Mouse (Mus musculus): ENCODE measurements around the gene Dusp23.

Dusp23 gene

DNA sequence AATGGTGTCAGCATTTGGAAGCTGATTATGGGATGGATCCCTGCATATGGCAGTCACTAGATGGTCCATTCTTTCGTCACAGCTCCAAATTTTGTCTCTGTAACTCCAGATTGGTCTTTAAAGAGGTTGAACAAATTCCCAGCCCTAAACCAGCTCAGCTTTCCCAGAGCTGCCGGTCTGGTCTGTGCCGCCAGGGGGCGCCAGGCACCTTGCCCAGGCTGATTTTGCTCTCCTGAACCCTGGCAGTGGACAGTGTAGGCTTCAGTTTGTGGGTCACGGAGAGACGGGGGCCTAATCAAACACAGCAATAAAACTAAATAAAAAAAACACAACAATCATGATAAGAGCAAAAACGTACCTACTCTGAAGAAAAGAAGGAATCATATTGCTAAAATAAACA lies 13.5 kb downstream of the Dusp23 start:
- peak; percentile 62 for DNase-seq

DNA sequence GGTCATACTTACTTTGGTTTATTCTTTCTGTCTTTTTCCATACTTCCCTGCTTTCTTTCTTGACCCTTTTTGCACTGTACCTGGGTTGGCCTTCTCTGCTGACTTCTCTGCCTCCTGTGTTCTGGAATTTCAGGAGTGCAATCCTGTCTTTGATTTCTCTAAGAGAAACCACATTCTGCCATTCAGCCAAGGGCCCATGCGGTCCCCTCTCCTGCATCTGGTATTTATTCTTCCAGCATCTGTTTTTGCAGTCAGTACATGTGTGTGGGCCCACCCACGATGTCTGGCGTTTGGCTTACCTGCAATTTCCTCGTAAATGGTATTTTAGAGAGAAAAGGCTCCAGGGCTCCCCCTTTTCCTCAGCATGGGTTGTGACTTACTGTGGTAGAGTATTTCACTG lies 14.6 kb downstream of the Dusp23 start:
- DNase-seq: no peak

DNA sequence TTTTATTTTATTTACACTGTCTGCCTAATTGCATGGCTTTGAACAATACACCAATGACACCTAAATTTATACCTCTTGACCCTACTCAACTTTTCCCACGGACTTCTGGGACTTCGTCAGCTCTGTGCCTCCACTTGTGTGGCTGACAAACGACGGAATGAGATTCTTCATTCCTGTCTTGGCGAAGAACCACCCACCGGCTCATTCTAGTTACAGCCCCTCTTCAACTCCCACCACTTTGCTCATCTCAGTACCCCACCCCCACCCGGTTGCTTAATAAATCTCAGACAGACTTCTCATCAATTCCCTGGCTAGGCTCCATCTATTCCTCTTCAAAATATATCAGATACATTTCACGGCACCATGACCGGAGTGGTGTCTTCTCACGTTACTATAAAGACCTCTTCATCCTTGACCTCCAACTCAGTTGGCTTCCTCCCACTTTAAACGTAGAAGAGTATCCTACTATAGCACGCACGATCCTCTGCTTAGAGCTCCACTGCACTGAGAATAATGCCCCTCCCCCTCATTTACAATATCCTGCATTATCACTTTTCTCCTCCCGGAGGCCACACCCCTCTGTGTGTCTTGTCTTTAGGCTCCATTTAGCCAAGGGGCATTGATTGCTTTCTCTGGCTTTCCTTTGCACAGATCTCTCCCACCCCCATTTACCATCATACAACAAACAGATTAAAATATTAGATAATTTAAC lies 15.2 kb downstream of the Dusp23 start:
- no peak for DNase-seq

GRCm38 (mm10) chr1:172616537-172617300 lies 16.0 kb downstream of the Dusp23 start:
- DNase-seq: no peak

GRCm38 (mm10) chr1:172615412-172615811 lies 17.4 kb downstream of the Dusp23 start:
- no peak for DNase-seq

- DNase-seq: no peak
These were observed 18.1 kb downstream of the Dusp23 start for GRCm38 (mm10) chr1:172614654-172615053.

DNA sequence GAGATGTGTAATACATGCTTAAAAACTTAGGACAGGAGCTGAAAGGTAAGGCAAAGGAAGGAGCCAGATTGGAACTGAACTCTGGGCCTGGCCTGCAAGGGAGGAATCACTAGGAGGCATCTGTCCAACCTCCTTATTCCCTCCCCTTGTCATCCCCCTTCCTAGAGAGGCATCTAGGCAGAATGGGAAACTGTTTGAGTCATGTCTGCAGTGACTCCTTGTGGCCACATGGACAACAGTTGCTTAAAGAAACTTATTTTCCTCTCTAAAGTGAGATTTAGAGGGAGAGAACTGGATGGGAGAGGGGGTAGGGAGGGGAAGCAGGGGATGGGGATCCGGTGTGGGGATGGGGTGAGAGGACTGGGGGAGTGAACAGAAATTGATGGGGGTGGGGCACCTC lies 20.0 kb downstream of the Dusp23 start:
- DNase-seq: no peak

DNA sequence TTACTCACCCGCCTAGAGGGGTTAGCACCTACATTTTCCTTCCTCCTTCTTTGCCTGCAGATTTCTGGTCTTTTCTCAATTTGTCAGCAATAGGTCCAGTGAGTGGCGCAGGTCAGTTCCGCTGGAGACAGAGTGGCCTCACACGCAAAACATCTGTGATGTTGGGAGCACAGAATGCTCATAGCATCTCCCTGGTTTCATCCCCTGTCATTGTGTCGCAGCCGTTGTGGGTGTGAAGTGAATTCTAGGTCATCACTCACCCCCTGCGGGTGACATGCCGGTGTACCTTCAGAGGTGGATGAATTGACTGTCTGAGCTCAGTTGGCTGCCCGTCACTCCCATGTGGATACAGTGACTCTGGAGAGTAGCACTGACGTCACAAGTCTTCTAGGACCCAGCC lies 21.5 kb downstream of the Dusp23 start:
- DNase-seq: no peak

GRCm38 (mm10) chr1:172602326-172602725 lies 30.4 kb downstream of the Dusp23 start, which contains the start of gene Fcrl6:
TSS of gene Fcrl6 (minus strand) at chr1:172602551.
- DNase-seq: no peak

DNA sequence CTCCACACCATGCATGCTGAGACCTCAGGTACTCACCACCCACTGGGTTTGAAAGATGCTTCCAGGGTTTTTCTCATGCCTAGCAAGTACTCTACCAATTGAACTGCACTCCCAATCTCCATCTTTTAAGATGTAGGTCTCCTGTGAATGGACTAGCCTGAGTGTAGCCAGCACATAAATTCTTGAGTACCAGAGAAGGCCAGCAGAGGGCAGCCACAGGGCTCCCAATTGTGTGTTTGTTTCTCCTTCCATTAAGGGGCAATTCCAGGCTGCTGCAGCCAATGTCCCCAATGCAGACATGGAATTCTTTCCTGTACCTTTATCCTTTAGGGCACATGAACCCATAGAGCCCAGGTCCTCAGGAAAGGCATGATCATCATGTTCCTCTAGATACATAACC lies 38.3 kb downstream of the Dusp23 start:
- no peak for DNase-seq

DNA sequence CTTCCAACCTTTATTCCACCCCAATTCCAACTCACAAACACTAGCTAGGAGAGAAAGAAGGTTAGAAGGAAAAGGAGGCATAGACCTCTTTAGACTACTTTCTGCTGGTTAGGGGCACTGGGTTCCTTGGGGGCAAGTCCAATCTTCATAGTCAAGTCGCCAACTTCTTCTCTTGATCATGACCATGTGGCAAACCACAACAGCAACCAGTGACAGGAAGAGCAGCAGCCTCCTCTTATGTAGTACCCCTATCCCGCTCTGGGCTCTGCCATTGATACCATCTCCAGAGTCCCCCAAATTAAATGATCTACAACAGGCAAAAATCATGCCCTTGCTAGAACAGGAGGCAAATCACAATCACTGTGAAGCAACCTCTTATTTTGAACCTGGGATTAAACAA lies 38.8 kb downstream of the Dusp23 start:
- no peak for DNase-seq

DNA sequence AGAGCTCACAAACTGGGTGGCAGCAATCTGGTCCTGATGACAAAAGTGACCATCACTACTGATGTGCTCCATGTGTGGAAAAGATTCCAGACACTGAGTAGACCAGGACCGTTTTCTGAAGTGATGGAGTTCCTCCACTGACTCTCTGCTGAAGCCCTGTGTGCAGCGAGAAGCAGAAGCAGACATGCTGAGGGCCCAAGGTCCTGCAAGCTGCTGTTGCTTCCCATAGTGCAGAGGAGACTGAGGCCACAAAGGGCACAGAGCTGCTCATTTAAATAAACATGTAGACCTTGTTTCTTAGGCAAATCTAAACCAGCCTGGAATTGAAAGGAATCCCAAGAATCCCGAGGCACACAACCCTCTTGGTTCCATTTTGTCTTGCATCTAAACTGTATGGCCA lies 39.4 kb downstream of the Dusp23 start:
- no peak for DNase-seq

GRCm38 (mm10) chr1:172590385-172590784 lies 42.4 kb downstream of the Dusp23 start, which contains the start of gene Slamf8:
TSS of gene Slamf8 (minus strand) at chr1:172590568.
- DNase-seq: no peak

DNA sequence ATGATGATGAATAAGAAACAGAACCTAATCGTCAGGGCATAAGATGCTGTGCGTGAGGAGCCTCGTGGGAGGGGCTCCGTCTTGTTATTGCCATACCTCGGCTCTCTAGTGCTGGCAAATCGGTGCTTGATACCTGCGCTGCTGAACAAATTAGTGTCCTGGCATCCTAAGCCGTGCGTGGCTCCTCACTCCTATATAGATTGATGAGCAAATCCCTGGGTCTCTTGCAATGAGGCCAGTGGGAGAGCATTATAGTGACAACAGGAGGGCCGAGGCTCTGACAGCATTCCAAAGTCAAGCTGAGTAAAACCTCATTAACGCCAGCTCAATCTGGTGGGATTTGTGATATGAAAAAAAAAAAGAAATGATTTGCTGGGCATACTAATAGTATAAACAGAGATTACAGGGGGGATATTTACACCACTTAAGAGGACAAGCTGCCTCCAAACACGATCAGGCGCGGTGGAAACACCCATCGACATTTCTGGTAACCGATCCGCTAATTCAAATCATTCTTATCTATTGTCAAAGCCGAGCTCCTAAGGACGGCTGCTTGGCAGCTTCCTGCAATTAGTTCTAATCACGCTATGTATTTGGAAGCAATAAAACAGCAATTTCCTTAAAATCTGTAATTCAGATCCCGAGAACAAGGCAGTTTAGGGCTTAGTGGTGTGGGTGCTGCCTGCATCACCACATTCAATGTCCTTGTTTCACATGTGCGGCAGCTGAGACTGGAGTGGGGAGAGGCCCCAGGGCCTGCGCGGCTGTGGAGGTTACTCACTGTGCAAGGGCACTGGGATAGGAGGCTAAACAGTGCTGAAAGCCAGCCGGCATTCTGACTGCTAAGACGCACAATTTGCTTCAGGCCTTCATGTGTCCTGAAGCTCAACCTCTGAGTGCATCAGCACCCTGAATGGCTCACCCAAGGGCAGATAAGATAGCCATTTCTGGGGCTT lies 46.9 kb downstream of the Dusp23 start:
- no peak for DNase-seq

DNA sequence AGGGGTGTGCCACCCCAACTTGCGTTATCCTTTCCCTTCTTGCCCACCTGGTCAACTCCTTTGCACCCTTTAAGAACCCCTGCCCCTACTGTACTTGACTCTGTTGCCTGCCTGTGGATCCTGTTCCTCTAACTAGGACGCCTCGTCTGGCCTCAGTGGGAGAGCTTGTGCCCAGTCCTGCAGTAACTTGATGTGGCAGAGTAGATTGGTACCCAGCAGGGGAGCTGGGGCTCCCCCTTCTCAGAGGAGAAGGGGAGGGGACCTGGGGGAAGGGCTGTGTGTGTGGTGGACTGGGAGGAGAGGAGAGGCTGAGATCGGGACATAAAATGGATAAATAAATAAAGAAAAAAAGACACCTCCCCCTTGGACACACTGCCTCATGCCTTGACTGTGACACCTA lies 47.7 kb downstream of the Dusp23 start:
- DNase-seq: no peak

- no peak for DNase-seq
These were observed 48.5 kb downstream of the Dusp23 start for GRCm38 (mm10) chr1:172584271-172584670.

DNA sequence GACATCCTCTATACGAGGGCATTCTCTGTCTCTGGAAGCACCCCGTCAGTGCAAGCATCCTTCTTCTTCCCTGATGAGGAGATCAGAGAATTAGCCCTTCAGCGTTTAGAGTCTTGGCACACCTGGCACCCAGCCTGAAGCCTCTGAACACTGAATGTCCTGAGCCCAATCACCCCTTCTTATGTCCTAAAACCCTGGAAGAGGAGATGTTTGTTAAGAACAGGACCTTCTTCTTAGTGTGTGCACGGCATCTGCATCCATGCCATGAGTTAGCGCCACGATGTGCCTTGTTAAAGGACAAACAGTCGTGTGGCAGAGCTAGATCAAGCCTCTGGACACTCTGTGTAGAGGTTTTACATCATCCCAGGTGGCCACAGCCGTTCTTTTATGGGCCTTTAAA lies 50.3 kb downstream of the Dusp23 start:
- no peak for DNase-seq

Data from cerebellum, adult 9-11 months (tissue).